Mouse (Mus musculus) gastrocnemius, postnatal 4 days (tissue): Measurements from ENCODE around the gene Mucl1. TPM values are rescaled to one million over a fixed set of nuclear protein-coding genes. Genes with fewer than 3 reads are reported as not detected.
"Not testable (repeated sequence)": the region's sequence is repeated elsewhere in the genome, so short reads cannot be mapped to it uniquely, and the experiment has no call there.

Source experiments
- DNase-seq, 2 experiments: peaks; one replicate each; pipeline ENCODE4 v3.0.0; 2021 to 2022; ENCODE audit warnings: low spot score in 2 of 2, mixed read lengths in 2 of 2
- long read RNA-seq, 2 experiments: library from polyadenylated mRNA; stranded (forward); transcript quantifications; one replicate each; pipeline ENCODE4 v2.0.0; 2021
- total RNA-seq, 2 experiments: library from RNA; stranded (reverse); gene quantifications; 2 replicates each; pipeline ENCODE4 v1.2.3; 2021

Gene Mucl1
- not detected for total RNA-seq
- long read RNA-seq, experiment 1, result 0 reads
- long read RNA-seq, experiment 2, result 0 reads

DNA sequence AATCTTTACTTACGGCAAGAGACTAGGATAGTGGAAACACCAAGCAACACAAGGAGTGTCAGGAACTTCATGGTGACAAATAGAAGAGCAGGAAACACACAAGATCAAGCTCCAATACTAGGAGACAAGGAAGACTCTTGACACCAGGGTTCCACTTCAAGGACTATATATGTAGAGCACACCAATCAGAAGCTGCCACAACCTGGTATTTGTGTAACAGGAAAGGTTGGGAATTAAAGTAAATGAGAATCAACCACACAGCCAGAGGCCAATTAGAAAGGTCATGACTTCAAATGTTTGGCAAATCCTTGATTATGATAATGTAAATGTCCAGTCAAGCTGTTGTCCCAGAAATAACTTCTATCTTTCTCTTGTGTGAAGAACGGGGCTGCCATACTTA is at the start of gene Mucl1:
Gene Mucl1 (minus strand): TSS at position 101 of the 400 bp plus-strand sequence.
- no peak for DNase-seq

- peak in 1 of 2 experiments; percentile 9 for DNase-seq
Observed at GRCm38 (mm10) chr15:103766836-103767235, 11.6 kb upstream of the Mucl1 start.

- not testable (repeated sequence) for DNase-seq
Observed at GRCm38 (mm10) chr15:103716861-103717260, 38.4 kb downstream of the Mucl1 start.

Other genes starting within 250 kb of the Mucl1 start
- gene Ppp1r1a, start 217.5 kb downstream of the Mucl1 start, total RNA-seq, result 10 to 100 TPM; 62.0 to 73.9 TPM
- gene Glycam1, start 190.4 kb downstream of the Mucl1 start, total RNA-seq, result not detected
- gene Mucl2, start 143.8 kb upstream of the Mucl1 start, total RNA-seq, result not detected